15 mouse cellular contexts compared by ENCODE assay signal in the genomic region with DNA sequence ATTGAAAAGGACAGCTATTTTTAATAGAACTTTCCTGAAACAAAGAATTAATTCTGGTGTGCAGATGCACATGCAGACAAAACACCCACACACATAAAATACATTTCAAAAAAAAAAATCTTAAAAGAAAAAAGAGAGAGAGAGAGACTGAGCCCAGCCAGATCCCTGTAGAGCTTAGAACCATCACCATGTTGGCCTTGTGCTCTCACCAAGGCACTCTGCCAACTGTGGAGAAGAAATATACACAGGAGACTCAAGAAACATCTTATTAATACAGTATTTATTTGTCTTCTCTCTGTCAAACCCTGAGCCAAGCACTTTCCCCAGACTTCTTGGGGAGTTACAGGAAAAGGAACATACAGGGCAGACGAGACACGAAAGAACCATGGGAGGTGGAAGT. TPM values are rescaled to one million over a fixed set of nuclear protein-coding genes. Genes with fewer than 3 reads are reported as not detected.
"Had no signal": no experiment of that assay in that cellular context is flagged by ENCODE, and none has a peak within 500 bp of the region (broad histone marks: within the 10 kb centered on the region; RNA-seq: fewer than 3 reads in every experiment).

No protein-coding gene starts in this region.

RNA-seq across cellular contexts. Expression of a gene that starts 37.7 kb away (rescaled TPM):
- polyA plus RNA-seq: cortical plate, adult 2 months; embryonic facial prominence, embryonic 10.5 days; embryonic facial prominence, embryonic 12.5 days; embryonic facial prominence, embryonic 13.5 days; embryonic facial prominence, embryonic 14.5 days; embryonic facial prominence, embryonic 15.5 days; forebrain, embryonic 10.5 days; forebrain, embryonic 12.5 days; forebrain, embryonic 13.5 days; forebrain, embryonic 14.5 days; forebrain, embryonic 15.5 days; forebrain, embryonic 16.5 days; frontal cortex, adult 2 months; gonadal fat pad, adult 2 months; heart, adult 2 months had no signal
